In the genomic region with DNA sequence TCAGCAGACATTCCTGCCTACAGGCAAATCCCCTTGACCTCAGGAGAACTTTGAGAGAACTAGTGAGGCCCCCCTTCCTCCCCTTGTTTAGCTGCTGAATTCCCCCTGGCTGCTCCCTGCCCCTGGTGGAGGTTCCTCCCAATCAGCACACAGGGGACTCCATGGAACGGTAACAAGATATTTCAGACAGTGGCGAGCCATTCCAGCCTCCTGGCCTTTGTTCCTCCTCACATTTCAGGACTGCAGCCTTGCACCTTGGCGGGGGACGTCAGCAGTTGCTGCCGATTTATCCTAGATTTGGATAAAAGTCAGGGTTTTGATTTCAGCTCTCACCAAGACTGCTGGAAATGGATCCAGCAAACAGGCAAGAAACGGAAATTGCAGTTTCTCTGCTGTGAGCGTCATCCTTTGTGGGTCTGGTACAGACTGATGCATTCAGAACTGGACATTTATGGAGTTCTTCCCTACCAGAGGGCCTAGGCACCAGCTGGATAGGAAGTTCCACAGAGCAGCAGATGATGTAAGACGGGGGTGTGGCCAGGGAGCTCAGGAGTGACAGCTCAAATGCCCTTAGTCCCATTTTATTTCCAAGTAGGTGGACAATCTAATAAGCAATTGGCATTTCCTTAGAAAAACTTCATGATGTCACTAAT, we compare ENCODE assay signal across 9 mouse cellular contexts.
DNase-seq lines count a peak whose midpoint lies in the region; ATAC-seq and TF ChIP-seq lines count a peak whose summit lies in the region.
"Had no signal": no experiment of that assay in that cellular context is flagged by ENCODE, and none has a peak within 500 bp of the region (broad histone marks: within the 10 kb centered on the region; RNA-seq: fewer than 3 reads in every experiment).

No protein-coding gene starts in this region.

- peak; percentile 12 for DNase-seq in kidney, adult 2 months
- no peak for DNase-seq in kidney, adult 11 months
- peak; percentile 40 for DNase-seq in brain, embryonic 14.5 days (ENCODE audit: low read depth)
- peak; percentile 75 for DNase-seq in embryonic facial prominence, embryonic 14.5 days (ENCODE audit: low spot score)
- peak; percentile 58 for DNase-seq in limb, embryonic 14.5 days (ENCODE audit: low spot score)
- no peak for DNase-seq in left cerebral cortex, postnatal 4 days
- no peak for DNase-seq in spleen, adult 12 weeks (ENCODE audit: low spot score)

- no peak for TF ChIP-seq CTCF in kidney, adult 2 months (conservative IDR thresholded peaks at IDR 0.05; ENCODE audit: insufficient read depth, insufficient read length, low read depth, low read length)
- no peak for TF ChIP-seq CTCF in brain, embryonic 14.5 days (IDR thresholded peaks at IDR 0.05; ENCODE audit: borderline replicate concordance, extremely low read depth, insufficient read depth, insufficient read length)

- WGBS in kidney, adult 2 months, result 28% methylated on average over 8 of the region's 8 CpGs
- WGBS in embryonic facial prominence, embryonic 14.5 days, result 10% methylated on average over 8 of the region's 8 CpGs
- WGBS in limb, embryonic 14.5 days, result 22% methylated on average over 8 of the region's 8 CpGs

- ATAC-seq in embryonic facial prominence, embryonic 14.5 days (ENCODE audit: low read depth), result peak; percentile 87
- peak; percentile 73 for ATAC-seq in limb, embryonic 14.5 days (ENCODE audit: low FRiP score, low read depth)
- ATAC-seq in erythroblast, adult 5-6 weeks (replicated peaks; ENCODE audit: low FRiP score, poor library complexity, severe bottlenecking), result no peak

- no peaks in the 10 kb centered on the region for H3K27me3 ChIP-seq in kidney, adult 2 months (replicated peaks; ENCODE audit: control insufficient read depth, insufficient read depth, low read length)
- no peaks in the 10 kb centered on the region for H3K27me3 ChIP-seq in embryonic facial prominence, embryonic 14.5 days (replicated peaks; ENCODE audit: control insufficient read depth, insufficient read depth, low read length)
- H3K27me3 ChIP-seq in limb, embryonic 14.5 days (ENCODE audit: control insufficient read depth, insufficient read depth, low read length), result no peaks in the 10 kb centered on the region

- no peaks in the 10 kb centered on the region for H3K36me3 ChIP-seq in kidney, adult 2 months (ENCODE audit: control insufficient read depth, insufficient read depth, low read length)
- no peaks in the 10 kb centered on the region for H3K36me3 ChIP-seq in embryonic facial prominence, embryonic 14.5 days (ENCODE audit: control insufficient read depth, insufficient read depth, low read length)
- no peaks in the 10 kb centered on the region for H3K36me3 ChIP-seq in limb, embryonic 14.5 days (ENCODE audit: control insufficient read depth, insufficient read depth, low read length)

- no peak overlapping the region for H3K9ac ChIP-seq in embryonic facial prominence, embryonic 14.5 days (ENCODE audit: low read depth, low read length)
- H3K9ac ChIP-seq in limb, embryonic 14.5 days (ENCODE audit: low read depth, low read length, severe bottlenecking), result 0 out of 2 replicates have a peak overlapping the region, but pooled peaks have one; percentile 12
- H3K9ac ChIP-seq: liver, embryonic 14.5 days had no signal

- H3K4me1 ChIP-seq in kidney, adult 2 months (ENCODE audit: control insufficient read depth, insufficient read depth, low read length), result no peaks in the 10 kb centered on the region
- peaks cover 25% of the 10 kb centered on the region for H3K4me1 ChIP-seq in embryonic facial prominence, embryonic 14.5 days (ENCODE audit: control insufficient read depth, insufficient read depth, low read length)
- peaks cover 14% of the 10 kb centered on the region for H3K4me1 ChIP-seq in limb, embryonic 14.5 days (ENCODE audit: control insufficient read depth, insufficient read depth, low read length)

- no peak overlapping the region for H3K4me3 ChIP-seq in kidney, adult 2 months (ENCODE audit: insufficient read depth, low read depth, low read length)
- no peak overlapping the region for H3K4me3 ChIP-seq in embryonic facial prominence, embryonic 14.5 days (ENCODE audit: low read depth, low read length)
- H3K4me3 ChIP-seq in limb, embryonic 14.5 days (replicated peaks; ENCODE audit: low read length), result no peak overlapping the region

- no peak for TF ChIP-seq POLR2A in kidney, adult 2 months (IDR thresholded peaks at IDR 0.05; ENCODE audit: low read depth, low read length)
- no peak for TF ChIP-seq POLR2A in brain, embryonic 14.5 days (IDR thresholded peaks at IDR 0.05; ENCODE audit: borderline replicate concordance, extremely low read depth, insufficient read depth, insufficient read length, poor library complexity, severe bottlenecking)
- TF ChIP-seq POLR2A in limb, embryonic 14.5 days (IDR thresholded peaks at IDR 0.05; ENCODE audit: borderline replicate concordance, extremely low read depth, insufficient read depth, insufficient read length), result no peak

- H3K9me3 ChIP-seq in embryonic facial prominence, embryonic 14.5 days (ENCODE audit: control insufficient read depth, low read length), result no peaks in the 10 kb centered on the region
- no peaks in the 10 kb centered on the region for H3K9me3 ChIP-seq in limb, embryonic 14.5 days (ENCODE audit: control insufficient read depth, low read length)

- intact Hi-C loops in left cerebral cortex, postnatal 4 days (cut with DNase I), result no loop called here

- H3K4me2 ChIP-seq in embryonic facial prominence, embryonic 14.5 days (ENCODE audit: low read depth, low read length), result peak overlapping the region; percentile 40
- H3K4me2 ChIP-seq in limb, embryonic 14.5 days (replicated peaks; ENCODE audit: low read depth, low read length, severe bottlenecking), result no peak overlapping the region

- no peak overlapping the region for H3K27ac ChIP-seq in kidney, adult 2 months (ENCODE audit: insufficient read depth, low read depth, low read length)
- H3K27ac ChIP-seq in embryonic facial prominence, embryonic 14.5 days (replicated peaks; ENCODE audit: low read depth, low read length), result peak overlapping the region; percentile 70
- H3K27ac ChIP-seq in limb, embryonic 14.5 days (replicated peaks; ENCODE audit: low read depth, low read length), result peak overlapping the region; percentile 70
- H3K27ac ChIP-seq: liver, embryonic 14.5 days had no signal

Comparison
In these comparisons a context has a peak if more than half of its experiments do, and no peak if none do; other contexts are left out.
1. DNase-seq: peak in kidney, adult 2 months (single experiment), brain, embryonic 14.5 days (single experiment), embryonic facial prominence, embryonic 14.5 days (single experiment) and limb, embryonic 14.5 days (single experiment); none in kidney, adult 11 months (single experiment), left cerebral cortex, postnatal 4 days (single experiment) and spleen, adult 12 weeks (single experiment).